20 mouse cellular contexts compared by ENCODE assay signal in genomic region chr17:30848086-30848485, GRCm38 (mm10). TPM values are rescaled to one million over a fixed set of nuclear protein-coding genes. Genes with fewer than 3 reads are reported as not detected.
"Had no signal": no experiment of that assay in that cellular context is flagged by ENCODE, and none has a peak within 500 bp of the region (broad histone marks: within the 10 kb centered on the region; RNA-seq: fewer than 3 reads in every experiment).

No protein-coding gene starts in this region.

- H3K4me1 ChIP-seq: lung, embryonic 15.5 days; midbrain, embryonic 10.5 days; midbrain, embryonic 12.5 days; neural tube, embryonic 13.5 days had no signal

- H3K27me3 ChIP-seq: lung, embryonic 15.5 days; midbrain, embryonic 12.5 days; neural tube, embryonic 13.5 days; neural tube, embryonic 15.5 days had no signal

- H3K27ac ChIP-seq: lung, embryonic 15.5 days; macrophage; midbrain, embryonic 10.5 days; midbrain, embryonic 12.5 days; neural tube, embryonic 13.5 days; neural tube, embryonic 15.5 days had no signal

- DNase-seq: lung, adult 2 months; lung, postnatal 14 days; lung, postnatal 36 days; midbrain, embryonic 14.5 days; retina, postnatal 1 day; right cerebral cortex, postnatal 25 days; right cerebral cortex, postnatal 4 days; spleen, adult 18-20 months; thymus, adult 18-20 months; thymus, postnatal 14 days; thymus, postnatal 36 days had no signal

- H3K4me3 ChIP-seq: lung, embryonic 15.5 days; midbrain, embryonic 10.5 days; midbrain, embryonic 12.5 days; myocyte; neural tube, embryonic 13.5 days; neural tube, embryonic 15.5 days had no signal

- H3K36me3 ChIP-seq: lung, embryonic 15.5 days; midbrain, embryonic 10.5 days; midbrain, embryonic 12.5 days; neural tube, embryonic 13.5 days; neural tube, embryonic 15.5 days had no signal

- H3K9me3 ChIP-seq: lung, embryonic 15.5 days; midbrain, embryonic 10.5 days; midbrain, embryonic 12.5 days; neural tube, embryonic 13.5 days; neural tube, embryonic 15.5 days had no signal

- H3K9ac ChIP-seq: lung, embryonic 15.5 days; midbrain, embryonic 12.5 days; neural tube, embryonic 13.5 days; neural tube, embryonic 15.5 days had no signal

RNA-seq across cellular contexts. Expression of gene Glp1r, which starts 53.5 kb away (rescaled TPM):
- total RNA-seq: megakaryocyte, adult 5-6 weeks; megakaryocyte-erythroid progenitor cell, adult 5-6 weeks had no signal
- polyA plus RNA-seq: macrophage; midbrain, embryonic 10.5 days had no signal
